Mouse (Mus musculus) adrenal gland, adult (tissue): ENCODE measurements at regions not wholly inside any gene's neighbourhood (a gene's known extent, or its start where the extent isn't known, plus 50 kb on each side); places are given as distances from the start of the nearest gene placed in this dataset.

ENCODE experiments used
- DNase-seq, 2 experiments: peaks; one replicate each; pipeline ENCODE4 v3.0.0; 2022 to 2023; ENCODE audit warnings: low spot score in 1 of 2; ENCODE audit not compliant: inconsistent age in 2 of 2

- no peak for DNase-seq
These were observed 62.5 kb downstream of the Arrdc4 start for GRCm38 (mm10) chr7:68686396-68687139.

- DNase-seq, result no peak
These were observed 66.0 kb downstream of the Arrdc4 start for GRCm38 (mm10) chr7:68682929-68683643.

GRCm38 (mm10) chr7:68682318-68682728 is 66.7 kb downstream of the Arrdc4 start:
- DNase-seq, result no peak

- no peak for DNase-seq
These were observed 69.3 kb downstream of the Arrdc4 start for GRCm38 (mm10) chr7:68679770-68680169.

- DNase-seq, result peak in 1 of 2 experiments; percentile 26
These were observed 81.0 kb downstream of the Arrdc4 start for GRCm38 (mm10) chr7:68667790-68668732.

GRCm38 (mm10) chr7:68667215-68667614 is 81.8 kb downstream of the Arrdc4 start:
- peak in 1 of 2 experiments; percentile 39 for DNase-seq

GRCm38 (mm10) chr7:68656354-68656753 is 92.7 kb downstream of the Arrdc4 start:
- DNase-seq, result no peak

- no peak for DNase-seq
These were observed 95.5 kb downstream of the Arrdc4 start for GRCm38 (mm10) chr7:68653534-68653933.

- DNase-seq, result peak in 1 of 2 experiments; percentile 31
These were observed 97.6 kb downstream of the Arrdc4 start for GRCm38 (mm10) chr7:68651418-68651817.

- DNase-seq, result no peak
These were observed 111.4 kb downstream of the Arrdc4 start for GRCm38 (mm10) chr7:68637556-68638215.

- no peak for DNase-seq
These were observed 128.0 kb downstream of the Arrdc4 start for GRCm38 (mm10) chr7:68621080-68621479.

- no peak for DNase-seq
These were observed 138.5 kb downstream of the Arrdc4 start for GRCm38 (mm10) chr7:68610499-68610898.

GRCm38 (mm10) chr7:68607170-68607569 is 141.9 kb downstream of the Arrdc4 start:
- DNase-seq, result no peak

GRCm38 (mm10) chr7:68606278-68606677 is 142.8 kb downstream of the Arrdc4 start:
- peak in 1 of 2 experiments; percentile 43 for DNase-seq

GRCm38 (mm10) chr7:68603711-68604110 is 145.3 kb downstream of the Arrdc4 start:
- DNase-seq, result no peak

GRCm38 (mm10) chr7:68602003-68602402 is 147.0 kb downstream of the Arrdc4 start:
- DNase-seq, result peak in 1 of 2 experiments; percentile 33

GRCm38 (mm10) chr7:68594017-68594386 is 155.0 kb downstream of the Arrdc4 start:
- no peak for DNase-seq

GRCm38 (mm10) chr7:68593344-68594016 is 155.6 kb downstream of the Arrdc4 start:
- no peak for DNase-seq

- no peak for DNase-seq
These were observed 166.3 kb downstream of the Arrdc4 start for GRCm38 (mm10) chr7:68582540-68583325.
